Mouse (Mus musculus) heart, postnatal 36 days (tissue): ENCODE results near the gene Kif1bp. TPM values are rescaled to one million over a fixed set of nuclear protein-coding genes. Genes with fewer than 3 reads are reported as not detected.
A peak's percentile ranks its signal among the peaks of the same experiment; 100 is the strongest.

Experiments
- DNase-seq, 2 experiments: peaks; one replicate each; pipeline ENCODE4 v3.0.0; 2021 to 2022
- intact Hi-C: fragments of 180-260 bp; cut with DNase I; formaldehyde crosslinking; loops from one replicate; pipeline ENCODE4 v1.15.1; 2025
- total RNA-seq, 2 experiments: library from RNA; stranded (reverse); gene quantifications; 2 replicates each; pipeline ENCODE4 v1.2.3; 2021

Kif1bp gene
- total RNA-seq, 2 experiments from 2014 or later, result 42.8 to 44.4 TPM

DNA sequence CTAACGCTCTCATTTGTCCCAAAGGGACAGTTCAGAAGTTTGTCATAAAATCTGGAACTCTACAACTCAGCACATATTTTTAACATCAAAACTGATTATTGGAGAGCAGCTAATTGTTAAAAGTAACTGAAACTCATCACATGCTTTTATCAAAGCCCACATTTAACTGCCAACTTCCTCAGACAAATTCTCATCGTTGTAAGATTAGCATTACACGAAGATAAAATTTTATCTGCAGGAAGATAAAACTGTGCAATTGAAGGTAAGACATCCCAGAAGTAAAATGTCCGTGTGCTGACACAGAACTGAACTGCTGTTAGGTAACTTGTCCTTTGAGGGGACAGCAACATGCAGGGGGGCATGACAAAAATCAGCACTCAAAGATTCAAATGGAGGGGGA lies 9.4 kb downstream of the Kif1bp start:
- DNase-seq, result no peak
- intact Hi-C loops, result no loop called here

DNA sequence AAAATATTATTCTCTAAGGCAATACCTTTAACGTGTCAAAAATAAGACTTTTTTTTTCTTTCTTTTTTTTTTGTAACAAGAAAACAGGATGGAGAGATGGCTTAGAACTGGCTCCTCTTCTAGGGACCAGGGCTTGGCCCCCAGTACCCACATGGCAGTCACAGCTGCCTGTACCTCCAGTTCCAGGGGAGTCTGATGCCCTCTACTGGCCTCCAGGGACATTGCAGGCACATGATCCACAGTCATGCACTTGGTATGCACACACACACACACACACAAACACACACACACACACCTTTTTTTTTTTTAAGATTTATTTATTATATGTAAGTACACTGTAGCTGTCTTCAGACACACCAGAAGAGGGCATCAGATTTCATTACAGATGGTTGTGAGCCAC lies 20.5 kb downstream of the Kif1bp start:
- intact Hi-C loops, result no loop called here
- DNase-seq, result no peak

DNA sequence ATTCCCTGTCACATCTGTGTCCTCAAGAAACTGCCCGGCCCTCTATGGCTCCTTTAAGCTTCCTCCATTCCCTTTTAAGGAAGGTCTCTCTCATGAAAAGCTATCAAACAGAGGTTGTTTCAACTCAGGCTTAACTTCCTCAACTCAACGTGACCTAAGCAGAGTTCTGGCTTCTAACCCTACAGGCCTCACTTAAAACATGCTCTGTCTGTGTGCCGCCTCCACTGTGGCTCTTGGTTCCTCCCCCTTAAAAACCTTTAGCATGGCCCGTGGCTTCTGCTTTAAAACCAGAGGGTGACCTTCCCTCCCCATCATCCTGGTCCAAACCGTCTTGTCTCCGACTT lies 21.7 kb downstream of the Kif1bp start:
- no peak for DNase-seq
- intact Hi-C loops, result no loop called here

DNA sequence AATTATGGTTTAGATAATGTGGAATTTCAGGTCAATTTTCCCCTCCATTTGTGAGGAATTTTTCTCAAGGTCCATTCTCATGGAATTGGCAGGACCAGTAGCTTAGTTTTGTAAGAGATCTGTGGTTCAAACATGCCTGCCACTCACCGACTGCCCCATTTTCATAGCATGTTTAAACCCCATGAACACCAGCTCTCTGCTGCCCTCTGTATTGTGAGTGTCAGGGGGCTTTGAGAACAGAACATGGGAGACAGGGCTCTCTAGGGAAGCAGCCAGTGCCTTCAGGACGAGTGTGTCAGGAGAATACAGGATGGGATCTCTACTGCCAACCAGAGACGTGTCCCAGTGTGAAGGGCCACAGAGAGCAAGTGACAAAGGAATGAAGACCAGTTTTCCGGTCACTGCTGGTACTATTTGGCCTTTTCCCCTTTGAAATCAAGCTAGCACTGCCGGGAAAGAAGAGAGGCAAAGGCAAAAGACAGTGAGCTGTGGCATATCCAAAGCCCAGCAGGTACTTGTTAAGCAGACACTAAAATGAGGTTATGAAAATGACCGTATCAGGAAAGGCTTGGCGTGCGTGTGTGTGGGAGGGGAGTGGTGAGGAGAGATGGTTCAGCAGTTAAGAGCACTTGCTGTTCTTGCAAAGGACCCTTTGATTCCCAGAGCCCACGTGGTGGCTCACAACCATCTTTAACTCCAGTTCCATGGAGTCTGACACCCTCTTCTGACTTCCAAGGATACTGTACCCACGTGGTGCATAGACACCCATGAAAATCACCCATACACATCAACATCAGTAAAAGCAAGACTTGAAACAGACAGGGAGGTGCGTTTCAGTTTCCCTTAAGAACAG lies 22.3 kb downstream of the Kif1bp start:
- intact Hi-C loops, result no loop called here
- no peak for DNase-seq

DNA sequence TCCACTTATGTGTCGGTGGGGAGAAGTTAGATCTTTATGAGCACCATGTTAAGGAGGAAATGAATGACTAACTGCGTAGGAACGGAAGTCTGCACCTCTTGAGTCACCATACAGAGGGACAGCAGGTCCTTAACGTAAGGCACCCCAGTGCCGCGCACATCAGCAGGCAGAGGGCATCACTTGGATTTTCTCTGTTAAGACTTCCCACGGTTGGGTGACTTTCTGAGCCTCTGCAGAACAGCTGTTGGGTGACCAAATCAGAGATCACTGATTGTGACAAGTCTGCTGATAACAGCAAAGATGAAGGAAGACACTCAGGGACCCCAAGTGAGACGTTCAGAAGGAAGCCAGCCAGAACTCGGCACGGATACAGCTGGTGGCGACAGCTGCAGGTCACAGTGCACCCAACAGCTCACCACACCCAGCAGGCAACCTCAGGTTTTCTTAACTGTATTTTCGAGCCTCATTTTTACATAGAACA lies 24.6 kb downstream of the Kif1bp start:
- intact Hi-C loops, result no loop called here
- DNase-seq, result no peak

DNA sequence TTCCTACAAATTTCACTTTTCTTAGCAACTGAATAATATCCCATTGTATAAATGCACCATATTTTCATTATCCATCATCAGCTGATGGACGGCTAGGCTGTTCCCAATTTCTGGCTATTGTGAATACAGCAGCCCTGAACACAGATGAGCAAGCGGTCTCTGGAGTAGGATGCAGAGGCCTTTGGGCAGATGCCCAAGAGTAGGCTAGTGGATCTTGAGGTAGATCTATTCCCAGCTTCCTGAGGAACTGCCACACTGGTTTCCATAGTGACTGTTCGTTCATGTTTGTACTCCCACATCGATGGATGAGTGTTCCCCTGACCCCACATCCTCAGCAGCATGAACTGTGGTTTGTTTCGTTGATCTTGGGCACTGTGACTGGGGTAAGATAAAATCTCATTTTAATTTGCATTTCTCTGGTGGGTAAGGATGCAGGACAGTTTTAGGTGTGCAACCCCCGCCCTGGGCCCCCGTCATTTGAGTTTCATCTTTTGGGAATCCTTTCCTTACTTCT lies 27.4 kb downstream of the Kif1bp start:
- intact Hi-C loops, result no loop called here
- no peak for DNase-seq

DNA sequence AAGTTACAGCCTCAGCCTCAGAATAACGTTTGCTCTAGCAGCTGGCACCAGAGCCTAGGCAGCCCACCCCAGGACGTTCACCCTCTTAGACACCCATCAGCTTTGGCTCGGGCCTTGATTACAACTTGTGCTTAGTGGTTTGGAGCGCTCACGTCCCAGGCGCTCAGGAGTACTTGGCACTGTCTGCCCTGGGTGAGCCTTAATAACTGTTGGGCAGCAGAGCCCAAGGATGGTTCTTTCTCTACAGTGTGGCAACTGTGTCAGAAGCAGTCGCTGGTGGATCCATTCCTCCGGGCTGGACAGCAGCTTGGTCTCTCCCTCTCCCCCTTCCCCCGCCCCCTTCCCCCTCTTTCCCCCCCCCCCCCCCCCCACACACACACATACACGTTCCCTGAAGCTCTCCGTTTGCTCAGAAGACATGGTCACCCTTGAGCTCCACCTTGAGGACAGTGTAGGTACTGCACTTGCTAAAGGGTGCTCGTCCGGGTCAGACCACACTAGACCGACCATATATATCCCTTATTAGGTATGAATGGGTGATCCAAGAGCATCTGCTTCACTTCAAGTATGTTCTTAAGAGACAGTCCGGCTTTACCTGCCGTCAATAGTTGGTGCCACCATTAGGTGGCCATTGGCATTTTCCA lies 28.6 kb downstream of the Kif1bp start:
- intact Hi-C loops, result loop anchor here (1.0 kb wide), 1 partner anchor 49 kb away; no protein-coding TSS in a partner anchor
- DNase-seq, result peak; percentile 81 to 87

DNA sequence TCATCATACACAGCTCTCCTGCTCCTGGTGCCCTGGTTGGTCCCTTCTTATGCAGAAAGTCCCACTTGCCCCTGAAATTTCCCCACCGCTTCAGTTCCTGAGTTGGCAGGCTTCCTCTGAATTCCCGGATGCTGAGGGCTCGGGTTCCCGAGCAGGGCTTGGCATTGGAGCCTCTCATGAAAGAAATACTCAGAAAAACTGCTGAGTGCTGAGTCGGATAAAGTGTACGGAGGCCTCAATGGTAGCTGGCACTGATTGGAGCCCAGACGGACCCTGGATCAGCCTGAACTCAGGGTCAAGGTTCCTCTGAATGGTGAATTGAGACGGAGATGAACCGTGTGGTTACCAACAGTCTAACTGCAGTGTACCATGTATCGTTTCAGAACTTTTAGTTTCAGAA lies 31.8 kb downstream of the Kif1bp start:
- no peak for DNase-seq
- intact Hi-C loops, result no loop called here

DNA sequence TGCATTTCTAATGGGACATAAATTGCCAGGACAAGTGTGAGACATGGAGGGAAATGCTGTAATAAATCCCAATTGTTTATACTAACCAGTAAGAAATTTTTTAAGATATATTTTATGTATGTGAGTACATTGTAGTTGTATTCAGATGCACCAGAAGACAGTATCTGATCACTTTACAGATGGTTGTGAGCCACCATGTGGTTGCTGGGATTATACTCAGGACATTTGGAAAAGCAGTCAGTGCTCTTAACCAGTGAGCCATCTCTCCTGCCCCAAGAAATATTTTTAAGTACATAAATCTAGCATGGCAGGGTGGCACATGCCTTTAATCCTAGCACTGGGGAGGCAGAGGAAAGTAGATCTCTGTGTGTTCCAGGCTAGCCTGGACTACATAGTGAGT lies 32.5 kb downstream of the Kif1bp start:
- intact Hi-C loops, result loop anchor here (1.0 kb wide), 1 partner anchor 45 kb away; no protein-coding TSS in a partner anchor

DNA sequence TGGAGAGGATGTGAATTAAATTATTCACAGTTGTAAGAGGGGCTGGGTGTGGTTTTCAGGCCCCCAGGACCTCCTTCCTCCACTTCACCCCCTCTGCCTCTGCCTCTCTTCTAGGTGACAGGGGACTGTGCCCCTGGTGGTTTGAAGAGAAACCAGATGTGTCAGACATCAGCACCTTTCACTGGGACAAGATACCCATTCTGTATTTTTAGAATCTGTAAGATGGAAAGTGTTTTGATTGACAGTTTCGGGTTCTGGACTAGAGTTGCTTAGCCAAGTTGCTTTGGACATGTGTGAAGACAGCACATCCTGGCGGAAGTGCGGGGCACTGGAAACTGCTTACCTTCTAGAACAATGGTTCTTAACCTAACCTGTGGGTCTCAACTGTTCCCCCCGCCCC lies 33.9 kb downstream of the Kif1bp start:
- intact Hi-C loops, result no loop called here
- DNase-seq, result no peak

More for the DNA sequence above, 32.5 kb downstream of the Kif1bp start:
- no peak for DNase-seq

DNA sequence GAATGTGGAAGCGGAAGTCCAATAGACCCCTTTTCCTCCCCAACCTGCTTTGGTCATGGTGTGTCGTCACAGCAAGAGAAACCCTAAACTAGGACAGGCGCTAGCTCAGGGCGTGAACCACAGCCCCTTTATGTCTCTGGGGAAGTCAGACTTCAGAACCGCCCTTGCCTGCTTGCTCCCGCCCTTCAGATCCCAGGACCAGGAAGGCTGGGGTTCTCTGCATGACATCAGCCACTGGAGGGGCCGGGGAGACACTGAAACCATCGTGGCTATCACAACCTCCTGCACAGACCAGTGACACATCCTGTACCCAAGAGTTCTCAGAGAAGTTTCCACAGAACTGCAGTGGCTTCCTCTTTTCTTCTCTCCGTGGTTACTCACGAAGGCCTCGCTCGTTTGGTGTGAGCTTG lies 34.9 kb downstream of the Kif1bp start:
- intact Hi-C loops, result no loop called here
- peak; percentile 27 to 46 for DNase-seq

DNA sequence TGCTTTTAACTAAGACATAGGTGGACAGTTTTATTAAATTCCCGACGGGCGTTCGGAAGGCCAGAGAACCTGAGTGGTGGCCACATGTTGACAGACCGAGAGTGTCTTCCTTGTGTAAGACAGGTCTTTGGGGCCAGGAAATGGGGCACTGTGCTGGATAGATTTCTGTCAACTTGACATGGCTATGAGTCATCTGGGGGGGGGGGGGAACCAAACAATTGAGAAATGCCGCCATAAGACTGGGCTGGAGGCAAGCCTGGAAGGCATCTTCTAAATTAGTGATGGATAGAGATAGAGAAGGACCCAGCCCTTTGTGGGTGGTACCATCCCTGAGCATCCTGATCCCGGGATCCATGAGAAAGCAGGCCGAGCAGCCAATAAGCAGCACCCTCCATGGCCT lies 35.3 kb downstream of the Kif1bp start:
- intact Hi-C loops, result no loop called here
- DNase-seq, result no peak

DNA sequence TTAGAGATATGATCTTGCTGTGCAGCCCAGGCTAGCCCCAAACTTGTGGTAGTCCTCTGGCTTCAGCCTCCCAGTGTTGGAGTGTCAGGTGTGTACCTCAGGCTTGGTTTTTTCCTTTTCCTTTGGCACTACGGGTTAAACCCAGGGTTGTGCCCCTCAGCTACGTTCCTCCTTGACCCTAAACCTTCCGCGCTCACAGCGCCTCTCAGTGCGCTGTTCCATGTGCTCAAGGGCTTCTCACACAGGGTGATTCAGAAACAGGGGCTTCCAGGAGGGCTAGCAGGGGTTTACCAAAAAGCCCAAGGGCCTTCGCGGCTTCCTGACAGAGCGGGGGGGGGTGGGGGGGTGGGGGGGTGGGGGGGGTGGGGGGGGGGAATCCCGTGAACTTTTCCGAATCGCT lies 35.8 kb downstream of the Kif1bp start:
- intact Hi-C loops, result no loop called here
- no peak for DNase-seq

DNA sequence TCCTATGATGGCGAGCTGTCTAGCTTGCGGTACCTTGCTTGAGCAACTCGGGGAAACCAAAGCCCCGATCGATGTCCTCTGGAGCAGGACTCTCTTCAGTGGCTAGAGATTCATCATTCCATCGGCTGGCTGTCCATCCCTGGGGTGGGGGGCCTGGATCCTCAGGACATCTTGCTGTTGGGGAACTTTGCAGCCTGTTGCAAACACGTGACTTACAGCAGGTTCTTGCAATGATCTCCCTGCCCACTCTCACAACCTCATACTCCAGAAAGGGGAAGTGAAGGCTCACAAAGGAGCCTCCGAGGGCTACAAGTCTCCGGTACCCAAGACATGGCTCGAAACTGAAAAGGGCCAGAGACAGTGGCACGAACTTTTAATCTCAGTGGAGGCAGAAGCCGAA lies 36.8 kb downstream of the Kif1bp start:
- no peak for DNase-seq
- intact Hi-C loops, result no loop called here

DNA sequence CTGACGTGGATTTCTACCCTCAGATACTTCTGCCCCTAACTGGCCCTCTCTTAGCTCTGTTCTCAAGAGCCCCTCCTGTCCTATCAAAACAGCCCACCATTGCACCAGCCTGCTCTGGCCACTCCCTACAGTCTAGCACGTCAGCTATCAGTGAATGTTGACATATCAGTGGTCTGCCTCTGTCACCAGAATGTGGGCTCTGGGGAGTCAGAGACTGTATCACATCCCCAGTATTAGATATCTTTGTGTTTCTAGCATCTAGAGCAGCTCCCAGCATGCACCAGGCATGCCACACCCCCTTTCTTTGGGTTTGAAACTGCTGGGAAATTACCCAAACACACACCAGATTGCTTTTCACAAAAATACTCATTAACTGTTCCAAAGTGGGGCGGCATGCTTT lies 37.5 kb downstream of the Kif1bp start:
- intact Hi-C loops, result no loop called here
- DNase-seq, result no peak

DNA sequence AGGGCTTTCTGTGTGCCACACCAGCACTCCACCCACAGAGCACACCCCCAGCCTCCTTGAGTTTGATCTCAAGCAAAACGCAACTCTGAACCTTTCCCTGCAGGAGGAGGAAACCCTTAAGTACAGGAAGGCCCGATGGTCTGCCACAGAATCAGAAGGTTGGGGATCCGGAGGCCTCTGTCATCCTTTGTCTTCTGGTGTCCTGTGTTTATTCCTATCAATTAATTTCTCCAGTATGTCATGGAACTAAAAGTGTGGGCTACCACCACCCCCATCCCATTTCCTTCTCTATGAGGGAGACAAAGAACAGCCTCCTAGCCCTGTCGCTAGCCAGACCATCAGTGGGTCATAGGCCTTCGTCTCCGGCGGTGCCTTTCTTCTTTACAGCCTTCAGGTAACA lies 43.7 kb downstream of the Kif1bp start:
- no peak for DNase-seq
- intact Hi-C loops, result no loop called here

DNA sequence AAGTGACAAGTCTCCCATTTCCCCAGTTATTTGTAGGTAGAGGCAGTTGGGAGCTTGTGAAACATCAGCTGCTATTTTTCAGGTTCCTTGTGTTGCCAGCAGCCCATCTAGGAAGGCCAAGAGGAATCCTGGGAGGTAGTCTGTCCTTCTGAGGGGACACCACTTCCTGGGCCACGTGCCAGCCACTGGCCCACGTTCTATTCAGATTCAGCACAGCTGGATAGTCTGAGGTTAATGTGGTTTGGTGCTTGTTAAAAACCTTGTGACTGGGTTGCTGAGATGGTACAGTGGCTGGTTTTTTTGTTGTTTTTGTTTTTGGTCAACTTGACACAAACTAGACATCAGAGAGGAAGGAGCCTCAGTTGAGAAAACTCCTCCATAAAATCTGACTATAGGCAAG lies 45.4 kb downstream of the Kif1bp start:
- intact Hi-C loops, result no loop called here

DNA sequence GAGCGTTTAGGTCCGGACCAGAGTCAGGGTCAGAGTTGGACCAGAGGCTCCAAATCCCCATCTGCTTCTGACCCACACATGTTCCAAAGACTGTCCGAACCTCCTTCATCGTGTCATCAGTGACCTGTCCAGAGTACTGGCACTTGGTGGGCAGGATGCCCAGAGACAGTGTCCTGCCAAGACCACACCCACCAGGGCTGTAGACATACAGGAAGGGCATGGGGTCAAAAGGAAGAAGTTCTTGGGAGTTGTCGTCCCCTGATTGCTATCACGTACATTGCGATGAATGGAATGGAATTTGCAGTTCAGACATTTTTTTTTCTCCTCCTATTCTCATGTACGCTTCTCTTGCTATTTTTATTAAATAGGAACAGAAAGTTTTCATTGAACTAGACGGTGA lies 48.1 kb downstream of the Kif1bp start:
- peak; percentile 65 to 70 for DNase-seq
- intact Hi-C loops, result no loop called here

More for the DNA sequence above, 45.4 kb downstream of the Kif1bp start:
- no peak for DNase-seq

DNA sequence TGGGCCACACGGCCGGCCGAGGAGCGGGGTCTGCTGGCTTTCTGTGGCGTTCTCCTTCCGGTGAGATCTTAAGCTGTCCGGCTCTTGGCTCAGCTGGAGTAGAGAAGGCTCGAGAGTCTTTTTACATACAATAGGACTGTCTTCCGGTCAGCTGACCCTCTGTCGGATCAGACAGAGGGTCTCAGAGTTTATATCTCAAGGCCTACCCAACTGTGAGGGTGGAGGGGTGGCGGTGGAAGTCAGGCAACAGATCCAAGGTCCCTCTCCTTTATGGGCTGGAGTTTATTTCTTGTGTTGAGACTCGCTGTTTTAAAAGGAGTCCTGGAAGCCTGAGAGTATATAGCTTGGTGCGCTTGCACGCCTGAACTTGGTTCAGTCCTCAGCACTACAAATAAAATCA lies 50.9 kb downstream of the Kif1bp start, which contains the start of gene Srgn:
Gene Srgn, minus strand, starts transcription at position 101 of the 400 bp plus-strand sequence.
- DNase-seq, result no peak
- intact Hi-C loops, result no loop called here

DNA sequence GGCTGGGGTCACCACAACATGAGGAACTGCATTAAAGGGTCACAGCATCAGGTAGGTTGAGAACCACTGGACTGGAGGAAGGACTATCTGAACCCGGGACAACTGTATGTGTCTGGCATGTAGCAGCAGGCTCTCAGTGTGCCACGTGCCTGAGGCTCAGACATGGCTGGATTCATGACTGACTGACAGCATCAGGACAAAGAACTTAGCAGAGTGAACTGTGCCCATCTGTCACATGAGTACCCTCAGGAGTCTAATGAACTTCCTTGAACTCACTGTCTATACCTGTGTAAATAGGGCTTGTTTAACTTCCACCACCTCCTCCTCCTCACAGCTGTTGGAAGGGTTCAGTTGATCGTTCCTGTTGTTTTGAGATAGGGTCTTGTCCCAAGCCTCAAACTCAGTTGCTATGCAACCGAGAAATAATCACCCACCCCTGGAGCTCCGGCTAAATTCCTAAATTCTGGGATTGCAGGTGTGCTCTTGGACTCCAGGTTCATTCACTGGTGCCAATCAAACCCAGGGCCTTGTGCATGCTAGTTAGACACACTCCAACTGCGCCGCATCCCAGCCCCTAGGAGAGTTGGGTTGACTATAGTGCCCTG lies 55.8 kb downstream of the Kif1bp start:
- no peak for DNase-seq
- intact Hi-C loops, result no loop called here

DNA sequence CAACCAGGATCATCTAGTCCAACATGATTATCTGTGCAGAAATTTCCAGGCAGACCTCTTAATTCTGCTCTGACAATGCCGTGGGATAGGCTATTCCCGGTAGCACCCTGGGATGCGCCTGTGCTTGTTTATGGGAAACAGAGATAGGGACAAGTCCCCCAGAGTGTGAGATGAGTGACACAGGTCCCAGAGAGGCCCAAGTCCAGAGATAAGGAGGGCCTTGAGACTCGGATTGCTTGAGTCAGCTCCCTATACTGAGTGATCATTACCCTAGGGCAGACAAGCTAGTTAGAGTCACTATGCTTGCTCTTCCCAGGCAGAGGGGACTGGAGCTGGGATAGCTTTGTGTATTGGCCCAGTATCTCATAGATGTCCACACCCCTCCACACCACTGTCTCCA lies 56.5 kb downstream of the Kif1bp start:
- DNase-seq, result no peak
- intact Hi-C loops, result no loop called here
